Mouse (Mus musculus) midbrain, embryonic 11.5 days (tissue): Measurements from ENCODE around the gene Srp72. TPM values are rescaled to one million over a fixed set of nuclear protein-coding genes. Genes with fewer than 3 reads are reported as not detected.
"Not testable (repeated sequence)": the region's sequence is repeated elsewhere in the genome, so short reads cannot be mapped to it uniquely, and the experiment has no call there.

ENCODE experiments used
- ATAC-seq: fragments of 200-750 bp; cut with Nextera tagmentation; 2 replicates; pipeline ENCODE4 v1.8.0; 2017; ENCODE audit warnings: moderate TSS enrichment, moderate library complexity; ENCODE audit not compliant: low FRiP score
- DNase-seq: peaks from one replicate; pipeline ENCODE4 v3.0.0; 2015; ENCODE audit warnings: low spot score; ENCODE audit errors: missing footprints
- H3K27ac ChIP-seq: fragments of 300-500 bp; sonication (generic); 2 replicates; pipeline ENCODE4 v1.5.1; 2014; ENCODE audit warnings: low read depth, low read length
- H3K27me3 ChIP-seq: fragments of 300-500 bp; sonication (generic); 2 replicates; pipeline ENCODE4 v1.6.1; 2014; ENCODE audit warnings: mild to moderate bottlenecking, low read length, moderate library complexity, mixed read lengths; ENCODE audit not compliant: control insufficient read depth, insufficient read depth
- H3K36me3 ChIP-seq: fragments of 300-500 bp; sonication (generic); 2 replicates; pipeline ENCODE4 v1.6.1; 2014; ENCODE audit warnings: mild to moderate bottlenecking, low read length, moderate library complexity, mixed read lengths; ENCODE audit not compliant: control insufficient read depth, insufficient read depth
- H3K4me1 ChIP-seq: fragments of 300-500 bp; sonication (generic); 2 replicates; pipeline ENCODE4 v1.6.1; 2014; ENCODE audit warnings: low read length; ENCODE audit not compliant: control insufficient read depth, insufficient read depth
- H3K4me2 ChIP-seq: fragments of 300-500 bp; sonication (generic); 2 replicates; pipeline ENCODE4 v1.6.1; 2014; ENCODE audit warnings: mild to moderate bottlenecking, moderate library complexity
- H3K4me3 ChIP-seq: fragments of 300-500 bp; sonication (generic); 2 replicates; pipeline ENCODE4 v1.5.1; 2014; ENCODE audit warnings: low read depth, low read length
- H3K9ac ChIP-seq: fragments of 300-500 bp; sonication (generic); 2 replicates; pipeline ENCODE4 v1.6.1; 2014; ENCODE audit warnings: low read length
- H3K9me3 ChIP-seq: fragments of 300-500 bp; sonication (generic); 2 replicates; pipeline ENCODE4 v1.6.1; 2016; ENCODE audit warnings: low read length; ENCODE audit not compliant: control insufficient read depth
- WGBS: fragments of 180-500 bp; shearing (Covaris S2); extraction: QIAGEN DNeasy Blood & Tissue Kit; methylation state at CpG from one replicate; pipeline ENCODE4 v1.1.7; 2014; 5-methylcytosine and 5-hydroxymethylcytosine counted together
- polyA plus RNA-seq: library from polyadenylated mRNA; unstranded; fragments of >200 nt; fragmentation: Nextera tagmentation; extraction: Ambion mirVana; gene quantifications from 2 replicates; pipeline ENCODE4 v1.2.1, GENCODE M21; 2014

Gene Srp72
- polyA plus RNA-seq, 1 experiment from 2014 or later, result 71.9 TPM

GRCm38 (mm10) chr5:76957954-76958353 lies 16.5 kb upstream of the Srp72 start:
- Histone ChIP-seq H3K27me3 (no peaks in the 10 kb centered on the region), H3K36me3 (peaks cover 33% of the 10 kb centered on the region), H3K9ac (no peak overlapping the region), H3K4me3 (no peak overlapping the region), H3K4me1 (no peaks in the 10 kb centered on the region), H3K27ac (no peak overlapping the region), H3K4me2 (no peak overlapping the region), H3K9me3 (no peaks in the 10 kb centered on the region)
- WGBS, result 96% methylated on average over 1 of the region's 1 CpGs
- ATAC-seq (no peak), DNase-seq (no peak)

GRCm38 (mm10) chr5:76959587-76959986 lies 14.9 kb upstream of the Srp72 start:
- H3K9ac ChIP-seq, result no peak overlapping the region
- H3K36me3 ChIP-seq, result peaks cover 37% of the 10 kb centered on the region
- no peak overlapping the region for H3K27ac ChIP-seq
- 92% methylated on average over 5 of the region's 5 CpGs for WGBS
- H3K27me3 ChIP-seq, result no peaks in the 10 kb centered on the region
- H3K4me2 ChIP-seq, result no peak overlapping the region
- no peaks in the 10 kb centered on the region for H3K9me3 ChIP-seq
- H3K4me3 ChIP-seq, result no peak overlapping the region
- DNase-seq, result no peak
- ATAC-seq, result no peak
- H3K4me1 ChIP-seq, result no peaks in the 10 kb centered on the region

GRCm38 (mm10) chr5:76962545-76962944 lies 11.9 kb upstream of the Srp72 start:
- Histone ChIP-seq H3K36me3 (peaks cover 30% of the 10 kb centered on the region), H3K4me3 (no peak overlapping the region), H3K27me3 (no peaks in the 10 kb centered on the region), H3K9me3 (no peaks in the 10 kb centered on the region), H3K4me1 (no peaks in the 10 kb centered on the region), H3K9ac (no peak overlapping the region), H3K4me2 (no peak overlapping the region), H3K27ac (no peak overlapping the region)
- WGBS, result 89% methylated on average over 11 of the region's 11 CpGs
- DNase-seq (no peak), ATAC-seq (no peak)

- no peaks in the 10 kb centered on the region for H3K9me3 ChIP-seq
- H3K4me1 ChIP-seq, result no peaks in the 10 kb centered on the region
- no peak for DNase-seq
- no peak overlapping the region for H3K27ac ChIP-seq
- no peak overlapping the region for H3K4me3 ChIP-seq
- H3K36me3 ChIP-seq, result peaks cover 31% of the 10 kb centered on the region
- no peaks in the 10 kb centered on the region for H3K27me3 ChIP-seq
- no peak overlapping the region for H3K9ac ChIP-seq
- H3K4me2 ChIP-seq, result no peak overlapping the region
- ATAC-seq, result no peak
- WGBS, result 84% methylated on average over 3 of the region's 3 CpGs
These were observed 9.8 kb upstream of the Srp72 start for GRCm38 (mm10) chr5:76964651-76965050.

GRCm38 (mm10) chr5:76969250-76969649 lies 5.2 kb upstream of the Srp72 start:
- WGBS, result 85% methylated on average over 5 of the region's 5 CpGs
- H3K36me3 ChIP-seq, result peaks cover 13% of the 10 kb centered on the region

GRCm38 (mm10) chr5:76971115-76971514 lies 3.4 kb upstream of the Srp72 start:
- H3K36me3 ChIP-seq, H3K9ac ChIP-seq, H3K27me3 ChIP-seq, H3K4me3 ChIP-seq, H3K27ac ChIP-seq, H3K4me2 ChIP-seq, H3K9me3 ChIP-seq, ATAC-seq, DNase-seq: not testable (repeated sequence)
- whole genome bisulfite sequencing, result 93% methylated on average over 1 of the region's 1 CpGs
- peaks cover 11% of the 10 kb centered on the region for H3K4me1 ChIP-seq

More at GRCm38 (mm10) chr5:76969250-76969649, 5.2 kb upstream of the Srp72 start:
- ATAC-seq, result no peak
- peaks cover 7% of the 10 kb centered on the region for H3K4me1 ChIP-seq
- no peak overlapping the region for H3K9ac ChIP-seq
- no peak overlapping the region for H3K4me2 ChIP-seq
- H3K9me3 ChIP-seq, result no peaks in the 10 kb centered on the region
- no peaks in the 10 kb centered on the region for H3K27me3 ChIP-seq
- no peak for DNase-seq
- no peak overlapping the region for H3K4me3 ChIP-seq
- H3K27ac ChIP-seq, result no peak overlapping the region

- ATAC-seq (no peak), DNase-seq (no peak)
- no peaks in the 10 kb centered on the region for H3K9me3 ChIP-seq
- H3K9ac ChIP-seq, result peak overlapping the region; percentile 67
- peaks cover 11% of the 10 kb centered on the region for H3K4me1 ChIP-seq
- H3K27ac ChIP-seq, result no peak overlapping the region
- WGBS, result 72% methylated on average over 3 of the region's 3 CpGs
- H3K4me2 ChIP-seq, result peak overlapping the region; percentile 88
- H3K4me3 ChIP-seq, result peak overlapping the region; percentile 58
- H3K27me3 ChIP-seq, result no peaks in the 10 kb centered on the region
- H3K36me3 ChIP-seq, result peaks cover 7% of the 10 kb centered on the region; the same call in 1 of the 2 replicates
These were observed 995 bp upstream of the Srp72 start for GRCm38 (mm10) chr5:76973488-76973887.

GRCm38 (mm10) chr5:76974207-76974553 lies 303 bp upstream of the Srp72 start:
- 4% methylated on average over 17 of the region's 17 CpGs for WGBS
- Histone ChIP-seq H3K27ac (no peak overlapping the region), H3K9ac (peak overlapping the region; percentile 67), H3K27me3 (no peaks in the 10 kb centered on the region), H3K36me3 (peaks cover 3% of the 10 kb centered on the region; the same call in 1 of the 2 replicates), H3K4me1 (peaks cover 11% of the 10 kb centered on the region), H3K4me2 (peak overlapping the region; percentile 88), H3K9me3 (no peaks in the 10 kb centered on the region), H3K4me3 (peak overlapping the region; percentile 58)
- ATAC-seq, result peak; percentile 57; the same call in 1 of the 2 replicates
- no peak for DNase-seq

- 89% methylated on average over 8 of the region's 8 CpGs for WGBS
- peak overlapping the region; percentile 58 for H3K4me3 ChIP-seq
- DNase-seq, result no peak
- no peaks in the 10 kb centered on the region for H3K9me3 ChIP-seq
- H3K27me3 ChIP-seq, result no peaks in the 10 kb centered on the region
- peak overlapping the region; percentile 88 for H3K4me2 ChIP-seq
- H3K36me3 ChIP-seq, result peaks cover 13% of the 10 kb centered on the region; the same call in 1 of the 2 replicates
- H3K4me1 ChIP-seq, result peaks cover 11% of the 10 kb centered on the region
- no peak overlapping the region for H3K9ac ChIP-seq
- no peak for ATAC-seq
- no peak overlapping the region for H3K27ac ChIP-seq
These were observed 1.3 kb downstream of the Srp72 start for GRCm38 (mm10) chr5:76975736-76976135.
